Mouse (Mus musculus) cortical plate, adult 2 months (tissue): ENCODE measurements around the gene Abat.

Experiments used
- CTCF ChIP-seq: fragments of 200-500 bp; IDR thresholded peaks from 2 replicates; pipeline ENCODE4 v1.5.1; 2011; ENCODE audit warnings: mild to moderate bottlenecking, control low read depth, low read length; ENCODE audit not compliant: insufficient read depth; ENCODE audit errors: extremely low read depth
- POLR2A ChIP-seq: fragments of 200-500 bp; IDR thresholded peaks from 2 replicates; pipeline ENCODE4 v1.6.1; 2011; ENCODE audit warnings: mild to moderate bottlenecking, low read length, control low read depth; ENCODE audit not compliant: insufficient read depth; ENCODE audit errors: extremely low read depth

GRCm38 (mm10) chr16:8637217-8638051 lies 124.2 kb downstream of the Abat start, which contains the start of the genes Pmm2 and Tmem186:
- peak; percentile 57; the same call in 1 of the 2 replicates for TF ChIP-seq POLR2A
- no peak for TF ChIP-seq CTCF
